Mouse (Mus musculus) large intestine, adult 2 months (tissue): ENCODE results near the gene Megf8. TPM values are rescaled to one million over a fixed set of nuclear protein-coding genes. Genes with fewer than 3 reads are reported as not detected.

ENCODE experiments used
- polyA plus RNA-seq: library from polyadenylated mRNA; depleted of rRNA; stranded (reverse); fragments of >200 nt; gene quantifications from 2 replicates; pipeline ENCODE4 v1.2.3, GENCODE M21; 2012; rRNA removed

Megf8 gene
- polyA plus RNA-seq, 1 experiment: 11.6 TPM

Other genes with a start within 250 kb of the Megf8 start
- 6.4 and 8.7 TPM in 2 replicates for gene Grik5, start 244.8 kb upstream of the Megf8 start, polyA plus RNA-seq
- 16.8 and 20.6 TPM in 2 replicates for gene Zfp574, start 244.6 kb upstream of the Megf8 start, polyA plus RNA-seq
- gene Pou2f2, start 137.4 kb upstream of the Megf8 start, polyA plus RNA-seq: 2.6 and 3.9 TPM in 2 replicates
- 52.6 and 66.0 TPM in 2 replicates for gene Dedd2, start 96.5 kb upstream of the Megf8 start, polyA plus RNA-seq
- 4.2 and 7.1 TPM in 2 replicates for gene Zfp526, start 95.7 kb upstream of the Megf8 start, polyA plus RNA-seq
- 95.8 and 123 TPM in 2 replicates for gene Gsk3a, start 79.3 kb upstream of the Megf8 start, polyA plus RNA-seq
- gene Erf, start 66.4 kb upstream of the Megf8 start, polyA plus RNA-seq: 15.3 and 19.4 TPM in 2 replicates
- gene Cic, start 49.5 kb upstream of the Megf8 start, polyA plus RNA-seq: 44.3 and 45.6 TPM in 2 replicates
- gene Pafah1b3, start 19.2 kb upstream of the Megf8 start, polyA plus RNA-seq: 173 and 176 TPM in 2 replicates
- not detected in 2 replicates for gene Prr19, start 15.8 kb upstream of the Megf8 start, polyA plus RNA-seq
- 0.19 and 0.21 TPM in 2 replicates for gene Tmem145, start 11.1 kb upstream of the Megf8 start, polyA plus RNA-seq
- not detected in 2 replicates for gene Cnfn, start 52.6 kb downstream of the Megf8 start, polyA plus RNA-seq
- gene Lipe, start 81.5 kb downstream of the Megf8 start, polyA plus RNA-seq: 46.9 and 90.5 TPM in 2 replicates
- 0.20 TPM in 1 of 2 replicates, not detected in the other for gene Cxcl17, start 95.7 kb downstream of the Megf8 start, polyA plus RNA-seq
- gene Ceacam1, start 160.4 kb downstream of the Megf8 start, polyA plus RNA-seq: 658 and 768 TPM in 2 replicates
- gene Ceacam2, start 222.7 kb downstream of the Megf8 start, polyA plus RNA-seq: 1.2 and 1.3 TPM in 2 replicates